8 mouse cellular contexts compared by ENCODE assay signal in genomic region chr5:25831624-25832023, GRCm38 (mm10).
DNase-seq lines count a peak whose midpoint lies in the region; ATAC-seq and TF ChIP-seq lines count a peak whose summit lies in the region.

No protein-coding gene starts in this region.

- H3K9me3 ChIP-seq in embryonic facial prominence, embryonic 15.5 days (replicated peaks), result no peaks in the 10 kb centered on the region
- H3K9me3 ChIP-seq in midbrain, embryonic 11.5 days (ENCODE audit: control insufficient read depth, low read length), result no peaks in the 10 kb centered on the region
- no peaks in the 10 kb centered on the region for H3K9me3 ChIP-seq in stomach, embryonic 16.5 days (replicated peaks; ENCODE audit: control insufficient read depth, low read length)

- 75% methylated on average over 5 of the region's 5 CpGs for WGBS in thymus, adult 2 months
- 55% methylated on average over 5 of the region's 5 CpGs for WGBS in embryonic facial prominence, embryonic 15.5 days
- WGBS in midbrain, embryonic 11.5 days, result 83% methylated on average over 5 of the region's 5 CpGs
- WGBS in stomach, embryonic 16.5 days, result 57% methylated on average over 5 of the region's 5 CpGs

- no peaks in the 10 kb centered on the region for H3K36me3 ChIP-seq in thymus, adult 2 months (ENCODE audit: control insufficient read depth, insufficient read depth, low read length)
- H3K36me3 ChIP-seq in embryonic facial prominence, embryonic 15.5 days, result no peaks in the 10 kb centered on the region
- no peaks in the 10 kb centered on the region for H3K36me3 ChIP-seq in midbrain, embryonic 11.5 days (ENCODE audit: control insufficient read depth, insufficient read depth, low read length)
- no peaks in the 10 kb centered on the region for H3K36me3 ChIP-seq in stomach, embryonic 16.5 days (ENCODE audit: control insufficient read depth, insufficient read depth, low read length)

- TF ChIP-seq CTCF in thymus, adult 2 months (IDR thresholded peaks at IDR 0.05; ENCODE audit: borderline replicate concordance, control insufficient read depth, extremely low read depth, insufficient read depth, low read length, poor library complexity), result no peak

- H3K4me1 ChIP-seq in thymus, adult 2 months (replicated peaks; ENCODE audit: control insufficient read depth, insufficient read depth, low read length), result no peaks in the 10 kb centered on the region
- no peaks in the 10 kb centered on the region for H3K4me1 ChIP-seq in embryonic facial prominence, embryonic 15.5 days
- no peaks in the 10 kb centered on the region for H3K4me1 ChIP-seq in midbrain, embryonic 11.5 days (ENCODE audit: control insufficient read depth, insufficient read depth, low read length)
- H3K4me1 ChIP-seq in stomach, embryonic 16.5 days (ENCODE audit: control insufficient read depth, insufficient read depth, low read length), result no peaks in the 10 kb centered on the region

- H3K27ac ChIP-seq in thymus, adult 2 months (ENCODE audit: control insufficient read depth, insufficient read depth, low read length), result no peak overlapping the region
- no peak overlapping the region for H3K27ac ChIP-seq in embryonic facial prominence, embryonic 15.5 days (replicated peaks)
- no peak overlapping the region for H3K27ac ChIP-seq in midbrain, embryonic 11.5 days (ENCODE audit: low read depth, low read length)
- no peak overlapping the region for H3K27ac ChIP-seq in stomach, embryonic 16.5 days (ENCODE audit: low read length)

- H3K4me2 ChIP-seq in embryonic facial prominence, embryonic 15.5 days (replicated peaks), result no peak overlapping the region
- H3K4me2 ChIP-seq in midbrain, embryonic 11.5 days, result no peak overlapping the region
- H3K4me2 ChIP-seq in stomach, embryonic 16.5 days (ENCODE audit: low read depth, low read length), result no peak overlapping the region

- no peak overlapping the region for H3K9ac ChIP-seq in embryonic facial prominence, embryonic 15.5 days
- H3K9ac ChIP-seq in midbrain, embryonic 11.5 days (ENCODE audit: low read length), result no peak overlapping the region
- no peak overlapping the region for H3K9ac ChIP-seq in stomach, embryonic 16.5 days (ENCODE audit: low read length)

- no peak for TF ChIP-seq POLR2A in thymus, adult 2 months (IDR thresholded peaks at IDR 0.05; ENCODE audit: control insufficient read depth, extremely low read depth, insufficient read depth, low read length, poor library complexity)

- ATAC-seq in embryonic facial prominence, embryonic 15.5 days (ENCODE audit: insufficient number of reproducible peaks, low FRiP score, low TSS enrichment, low read depth), result peak; percentile 60; the same call in 1 of the 2 replicates
- ATAC-seq in hematopoietic stem cell, adult 5-6 weeks (replicated peaks in 1 of 2; ENCODE audit: insufficient read depth in 1 of 2, low FRiP score in 2 of 2, low TSS enrichment in 1 of 2, low read depth in 1 of 2, poor library complexity in 2 of 2, severe bottlenecking in 2 of 2), result peak; percentile 74 to 92
- ATAC-seq in midbrain, embryonic 11.5 days (ENCODE audit: low FRiP score), result peak; percentile 68; the same call in 1 of the 2 replicates
- peak; percentile 60; the same call in 1 of the 2 replicates for ATAC-seq in stomach, embryonic 16.5 days (ENCODE audit: insufficient read depth, low FRiP score)

- DNase-seq in thymus, postnatal 0 days (ENCODE audit: low spot score), result peak; percentile 28
- DNase-seq in thymus, adult 2 months, result no peak
- DNase-seq in brain, adult 2 months (ENCODE audit: low read depth, low spot score), result peak; percentile 82
- DNase-seq in layer of hippocampus, postnatal 10 days (ENCODE audit: low spot score in 2 of 2), result peak; percentile 65 to 73
- DNase-seq in midbrain, embryonic 11.5 days (ENCODE audit: low spot score, missing footprints), result peak; percentile 90

- no peaks in the 10 kb centered on the region for H3K27me3 ChIP-seq in thymus, adult 2 months (ENCODE audit: control insufficient read depth, insufficient read depth, low read length)
- H3K27me3 ChIP-seq in embryonic facial prominence, embryonic 15.5 days, result no peaks in the 10 kb centered on the region
- H3K27me3 ChIP-seq in midbrain, embryonic 11.5 days (ENCODE audit: control insufficient read depth, insufficient read depth, low read length), result no peaks in the 10 kb centered on the region
- H3K27me3 ChIP-seq in stomach, embryonic 16.5 days (ENCODE audit: control insufficient read depth, insufficient read depth, low read length), result no peaks in the 10 kb centered on the region

- no peak overlapping the region for H3K4me3 ChIP-seq in thymus, adult 2 months (ENCODE audit: control insufficient read depth, insufficient read depth, low read length)
- no peak overlapping the region for H3K4me3 ChIP-seq in embryonic facial prominence, embryonic 15.5 days (replicated peaks)
- no peak overlapping the region for H3K4me3 ChIP-seq in midbrain, embryonic 11.5 days (ENCODE audit: low read depth, low read length)
- H3K4me3 ChIP-seq in stomach, embryonic 16.5 days (replicated peaks; ENCODE audit: low read length), result no peak overlapping the region
